Mouse (Mus musculus): Measurements from ENCODE around the gene Rnf114. TPM values are rescaled to one million over a fixed set of nuclear protein-coding genes. Genes with fewer than 3 reads are reported as not detected.

Gene Rnf114
- polyA plus RNA-seq, 1 experiment from 2014 or later, result 94.4 TPM

- H3K4me1 ChIP-seq, result peaks cover 66% of the 10 kb centered on the region
- H3K36me3 ChIP-seq, result no peaks in the 10 kb centered on the region
- WGBS, result 61% methylated on average over 5 of the region's 5 CpGs
These were observed 70.6 kb downstream of the Rnf114 start for GRCm38 (mm10) chr2:167563035-167563434.

GRCm38 (mm10) chr2:167563703-167564102, 71.3 kb downstream of the Rnf114 start:
- peak; percentile 50 for ATAC-seq (ENCODE audit: insufficient number of reproducible peaks, insufficient read depth, low FRiP score, low TSS enrichment)
- H3K27ac ChIP-seq, result peak overlapping the region; percentile 95
- WGBS, result 21% methylated on average over 12 of the region's 12 CpGs

More at GRCm38 (mm10) chr2:167563035-167563434, 70.6 kb downstream of the Rnf114 start:
- no peaks in the 10 kb centered on the region for H3K9me3 ChIP-seq
- no peak overlapping the region for H3K9ac ChIP-seq
- H3K4me3 ChIP-seq, result no peak overlapping the region
- ATAC-seq (ENCODE audit: insufficient number of reproducible peaks, insufficient read depth, low FRiP score, low TSS enrichment), result no peak
- H3K4me2 ChIP-seq (replicated peaks), result no peak overlapping the region
- H3K27me3 ChIP-seq, result no peaks in the 10 kb centered on the region
- H3K27ac ChIP-seq, result peak overlapping the region; percentile 95

GRCm38 (mm10) chr2:167564551-167565311, 72.3 kb downstream of the Rnf114 start:
- no peak overlapping the region for H3K9ac ChIP-seq
- H3K4me3 ChIP-seq, result no peak overlapping the region
- peaks cover 60% of the 10 kb centered on the region for H3K4me1 ChIP-seq
- H3K4me2 ChIP-seq (replicated peaks), result no peak overlapping the region; the same call in 1 of the 2 replicates
- no peaks in the 10 kb centered on the region for H3K27me3 ChIP-seq
- peak overlapping the region; percentile 95 for H3K27ac ChIP-seq
- 66% methylated on average over 13 of the region's 13 CpGs for WGBS
- H3K9me3 ChIP-seq, result no peaks in the 10 kb centered on the region
- no peak for ATAC-seq (ENCODE audit: insufficient number of reproducible peaks, insufficient read depth, low FRiP score, low TSS enrichment)
- no peaks in the 10 kb centered on the region for H3K36me3 ChIP-seq

More at GRCm38 (mm10) chr2:167563703-167564102, 71.3 kb downstream of the Rnf114 start:
- Histone ChIP-seq H3K27me3 (no peaks in the 10 kb centered on the region), H3K9ac (no peak overlapping the region), H3K4me2 (replicated peaks) (peak overlapping the region; percentile 17; the same call in 1 of the 2 replicates), H3K4me1 (peaks cover 68% of the 10 kb centered on the region), H3K36me3 (no peaks in the 10 kb centered on the region), H3K4me3 (no peak overlapping the region), H3K9me3 (no peaks in the 10 kb centered on the region)

- WGBS, result 54% methylated on average over 3 of the region's 3 CpGs
- Histone ChIP-seq H3K4me1 (peaks cover 60% of the 10 kb centered on the region), H3K9me3 (no peaks in the 10 kb centered on the region), H3K4me2 (replicated peaks) (peak overlapping the region; percentile 43), H3K9ac (no peak overlapping the region), H3K27me3 (no peaks in the 10 kb centered on the region), H3K27ac (peak overlapping the region; percentile 95), H3K4me3 (no peak overlapping the region), H3K36me3 (no peaks in the 10 kb centered on the region)
- ATAC-seq (ENCODE audit: insufficient number of reproducible peaks, insufficient read depth, low FRiP score, low TSS enrichment), result no peak
These were observed 72.8 kb downstream of the Rnf114 start for GRCm38 (mm10) chr2:167565312-167565656.

- WGBS, result 3% methylated on average over 19 of the region's 19 CpGs
- Histone ChIP-seq H3K4me1 (peaks cover 58% of the 10 kb centered on the region), H3K27ac (peak overlapping the region; percentile 95), H3K36me3 (no peaks in the 10 kb centered on the region), H3K9me3 (no peaks in the 10 kb centered on the region), H3K27me3 (no peaks in the 10 kb centered on the region), H3K4me3 (0 out of 2 replicates have a peak overlapping the region, but pooled peaks have one; percentile 1), H3K4me2 (replicated peaks) (peak overlapping the region; percentile 43), H3K9ac (peak overlapping the region; percentile 4; the same call in 1 of the 2 replicates)
- ATAC-seq (ENCODE audit: insufficient number of reproducible peaks, insufficient read depth, low FRiP score, low TSS enrichment), result peak; percentile 76
These were observed 73.2 kb downstream of the Rnf114 start for GRCm38 (mm10) chr2:167565682-167566081.

Other genes with a start within 250 kb of the Rnf114 start
- gene B4galt5, start 143.5 kb upstream of the Rnf114 start, polyA plus RNA-seq (2016; fragmentation: Nextera tagmentation; extraction: Ambion mirVana), result 14.5 and 19.7 TPM in 2 replicates
- 23.3 and 24.1 TPM in 2 replicates for gene Slc9a8, start 70.9 kb upstream of the Rnf114 start, polyA plus RNA-seq (2016; fragmentation: Nextera tagmentation; extraction: Ambion mirVana)
- gene Spata2, start 242 bp downstream of the Rnf114 start, polyA plus RNA-seq (2016; fragmentation: Nextera tagmentation; extraction: Ambion mirVana), result 14.3 and 16.3 TPM in 2 replicates
- 76.3 and 83.4 TPM in 2 replicates for gene Snai1, start 45.5 kb downstream of the Rnf114 start, polyA plus RNA-seq (2016; fragmentation: Nextera tagmentation; extraction: Ambion mirVana)
- gene Ube2v1, start 139.4 kb downstream of the Rnf114 start, polyA plus RNA-seq (2016; fragmentation: Nextera tagmentation; extraction: Ambion mirVana), result 256 and 272 TPM in 2 replicates
- gene Gm20431, start 168.9 kb downstream of the Rnf114 start, polyA plus RNA-seq (2016; fragmentation: Nextera tagmentation; extraction: Ambion mirVana), result 10.8 and 16.2 TPM in 2 replicates
- 7.1 and 7.8 TPM in 2 replicates for gene Cebpb, start 196.3 kb downstream of the Rnf114 start, polyA plus RNA-seq (2016; fragmentation: Nextera tagmentation; extraction: Ambion mirVana)
- gene Tmem189, start 197.2 kb downstream of the Rnf114 start, polyA plus RNA-seq (2016; fragmentation: Nextera tagmentation; extraction: Ambion mirVana), result 45.0 and 46.9 TPM in 2 replicates